Mouse (Mus musculus): Measurements from ENCODE around the gene Orm3.

GRCm38 (mm10) chr4:63389121-63389886, 33.3 kb downstream of the Orm3 start:
- no peak; the same call in 1 of the 2 replicates for TF ChIP-seq POLR2A (IDR thresholded peaks at IDR 0.05; ENCODE audit: low read depth, low read length)
- peak; percentile 57 for TF ChIP-seq EP300 (IDR thresholded peaks at IDR 0.05; ENCODE audit: low read length)
- no peak for TF ChIP-seq NELFE (IDR thresholded peaks at IDR 0.05; ENCODE audit: low read depth, low read length)
- peak; percentile 38; the same call in 1 of the 2 replicates for TF ChIP-seq MEF2A (IDR thresholded peaks at IDR 0.05; ENCODE audit: borderline replicate concordance, low read depth, low read length)
- no peak; the same call in 1 of the 2 replicates for TF ChIP-seq CHD2 (IDR thresholded peaks at IDR 0.05; ENCODE audit: low read length)
- no peak; the same call in none of the 2 replicates for TF ChIP-seq SIN3A (IDR thresholded peaks at IDR 0.05; ENCODE audit: low read length)
- TF ChIP-seq BHLHE40 (IDR thresholded peaks at IDR 0.05; ENCODE audit: low read depth, low read length) = no peak; the same call in 1 of the 2 replicates
- TF ChIP-seq USF1 (IDR thresholded peaks at IDR 0.05; ENCODE audit: low read depth, low read length) = no peak
- TF ChIP-seq CTCF (conservative IDR thresholded peaks at IDR 0.05 in 1 of 2, IDR thresholded peaks at IDR 0.05 in 1 of 2; ENCODE audit: low read depth in 2 of 2, low read length in 2 of 2) = peak in 1 of 2 experiments; percentile 22; a peak in 2 of 4 replicates
- TF ChIP-seq ZKSCAN1 (IDR thresholded peaks at IDR 0.05; ENCODE audit: borderline replicate concordance, low read depth, low read length) = no peak
- peak; percentile 27; the same call in 1 of the 2 replicates for TF ChIP-seq MAZ (IDR thresholded peaks at IDR 0.05; ENCODE audit: low read depth, low read length)
- 0 out of 2 replicates have a peak, but pooled peaks have one; percentile 34 for TF ChIP-seq MAX (IDR thresholded peaks at IDR 0.05; ENCODE audit: low read length)
- no peak for TF ChIP-seq ZC3H11A (IDR thresholded peaks at IDR 0.05; ENCODE audit: low read depth, low read length)

Data from CH12.LX (cell line).